Comparison of ENCODE assay signal across 25 mouse cellular contexts in genomic region chr5:32211011-32211410, GRCm38 (mm10). TPM values are rescaled to one million over a fixed set of nuclear protein-coding genes. Genes with fewer than 3 reads are reported as not detected.
DNase-seq lines count a peak whose midpoint lies in the region; ATAC-seq and TF ChIP-seq lines count a peak whose summit lies in the region.
"Had no signal": no experiment of that assay in that cellular context is flagged by ENCODE, and none has a peak within 500 bp of the region (broad histone marks: within the 10 kb centered on the region; RNA-seq: fewer than 3 reads in every experiment).

No protein-coding gene starts in this region.

- peak; percentile 21 for DNase-seq in embryonic facial prominence, embryonic 11.5 days (ENCODE audit: low spot score)
- no peak for DNase-seq in embryonic facial prominence, embryonic 10.5 days (ENCODE audit: low spot score)
- no peak for DNase-seq in midbrain, embryonic 10.5 days (ENCODE audit: low spot score)
- no peak for DNase-seq in midbrain, embryonic 11.5 days (ENCODE audit: low spot score, missing footprints)
- DNase-seq in embryonic facial prominence, embryonic 14.5 days (ENCODE audit: low spot score), result peak; percentile 74
- DNase-seq in hindbrain, postnatal 0 days (ENCODE audit: low spot score), result no peak
- no peak for DNase-seq in gastrocnemius, postnatal 25 days
- DNase-seq: adrenal gland, adult 8-10 months; adrenal gland, postnatal 14 days; adrenal gland, postnatal 36 days; B cell, adult 2 months; cerebellum, adult 11-12 months; cerebellum, adult 2 months; cerebellum, adult 9-10 months; cerebellum, postnatal 10 days; cerebellum, postnatal 25 days had no signal

- no peak for TF ChIP-seq CTCF in hindbrain, postnatal 0 days (IDR thresholded peaks at IDR 0.05; ENCODE audit: low read depth)

- WGBS in embryonic facial prominence, embryonic 11.5 days, result 32% methylated on average over 2 of the region's 2 CpGs
- 57% methylated on average over 2 of the region's 2 CpGs for WGBS in embryonic facial prominence, embryonic 10.5 days
- WGBS in midbrain, embryonic 10.5 days, result 49% methylated on average over 2 of the region's 2 CpGs
- whole genome bisulfite sequencing in midbrain, embryonic 11.5 days, result 42% methylated on average over 2 of the region's 2 CpGs
- 24% methylated on average over 2 of the region's 2 CpGs for WGBS in embryonic facial prominence, embryonic 14.5 days
- WGBS in hindbrain, postnatal 0 days, result 63% methylated on average over 2 of the region's 2 CpGs

- no peaks in the 10 kb centered on the region for H3K4me1 ChIP-seq in embryonic facial prominence, embryonic 11.5 days (ENCODE audit: control insufficient read depth, insufficient read depth, low read length)
- 0 out of 2 replicates have a peak, but pooled peaks cover 11% of the 10 kb centered on the region for H3K4me1 ChIP-seq in embryonic facial prominence, embryonic 10.5 days
- H3K4me1 ChIP-seq in midbrain, embryonic 10.5 days, result peaks cover 12% of the 10 kb centered on the region
- peaks cover 5% of the 10 kb centered on the region; the same call in 1 of the 2 replicates for H3K4me1 ChIP-seq in midbrain, embryonic 11.5 days (ENCODE audit: control insufficient read depth, insufficient read depth, low read length)
- peaks cover 6% of the 10 kb centered on the region for H3K4me1 ChIP-seq in embryonic facial prominence, embryonic 14.5 days (ENCODE audit: control insufficient read depth, insufficient read depth, low read length)
- H3K4me1 ChIP-seq in hindbrain, postnatal 0 days (ENCODE audit: insufficient read depth, low read length), result no peaks in the 10 kb centered on the region

- ATAC-seq in embryonic facial prominence, embryonic 11.5 days (replicated peaks; ENCODE audit: insufficient number of reproducible peaks, low FRiP score, low TSS enrichment, low read depth), result no peak
- ATAC-seq in midbrain, embryonic 11.5 days (ENCODE audit: low FRiP score), result no peak
- ATAC-seq in embryonic facial prominence, embryonic 14.5 days (ENCODE audit: low read depth), result no peak
- ATAC-seq in hindbrain, postnatal 0 days, result no peak
- ATAC-seq: CD4-positive, CD25-positive, alpha-beta regulatory T cell, adult 4 months; forebrain, embryonic 14.5 days; forebrain, embryonic 16.5 days had no signal

- H3K27ac ChIP-seq in embryonic facial prominence, embryonic 11.5 days (replicated peaks; ENCODE audit: low read depth, low read length), result no peak overlapping the region
- H3K27ac ChIP-seq in embryonic facial prominence, embryonic 10.5 days (replicated peaks), result no peak overlapping the region
- 0 out of 2 replicates have a peak overlapping the region, but pooled peaks have one; percentile 33 for H3K27ac ChIP-seq in midbrain, embryonic 10.5 days (replicated peaks)
- H3K27ac ChIP-seq in midbrain, embryonic 11.5 days (ENCODE audit: low read depth, low read length), result no peak overlapping the region
- H3K27ac ChIP-seq in embryonic facial prominence, embryonic 14.5 days (replicated peaks; ENCODE audit: low read depth, low read length), result no peak overlapping the region
- H3K27ac ChIP-seq in hindbrain, postnatal 0 days, result no peak overlapping the region
- H3K27ac ChIP-seq: embryonic facial prominence, embryonic 13.5 days; forebrain, embryonic 10.5 days; forebrain, embryonic 12.5 days had no signal

- H3K36me3 ChIP-seq in embryonic facial prominence, embryonic 11.5 days (replicated peaks; ENCODE audit: control insufficient read depth, insufficient read depth, low read depth, low read length), result no peaks in the 10 kb centered on the region
- no peaks in the 10 kb centered on the region for H3K36me3 ChIP-seq in embryonic facial prominence, embryonic 10.5 days (replicated peaks)
- no peaks in the 10 kb centered on the region for H3K36me3 ChIP-seq in midbrain, embryonic 10.5 days
- H3K36me3 ChIP-seq in midbrain, embryonic 11.5 days (ENCODE audit: control insufficient read depth, insufficient read depth, low read length), result no peaks in the 10 kb centered on the region
- no peaks in the 10 kb centered on the region for H3K36me3 ChIP-seq in embryonic facial prominence, embryonic 14.5 days (ENCODE audit: control insufficient read depth, insufficient read depth, low read length)
- no peaks in the 10 kb centered on the region for H3K36me3 ChIP-seq in hindbrain, postnatal 0 days (ENCODE audit: insufficient read depth, low read length)
- H3K36me3 ChIP-seq: embryonic facial prominence, embryonic 13.5 days; forebrain, embryonic 10.5 days; forebrain, embryonic 12.5 days; G1E had no signal

- H3K9me3 ChIP-seq in embryonic facial prominence, embryonic 11.5 days (replicated peaks; ENCODE audit: control insufficient read depth, low read length), result no peaks in the 10 kb centered on the region
- no peaks in the 10 kb centered on the region for H3K9me3 ChIP-seq in embryonic facial prominence, embryonic 10.5 days
- H3K9me3 ChIP-seq in midbrain, embryonic 10.5 days (replicated peaks), result no peaks in the 10 kb centered on the region
- H3K9me3 ChIP-seq in midbrain, embryonic 11.5 days (ENCODE audit: control insufficient read depth, low read length), result no peaks in the 10 kb centered on the region
- no peaks in the 10 kb centered on the region for H3K9me3 ChIP-seq in embryonic facial prominence, embryonic 14.5 days (ENCODE audit: control insufficient read depth, low read length)
- no peaks in the 10 kb centered on the region for H3K9me3 ChIP-seq in hindbrain, postnatal 0 days (ENCODE audit: low read length)
- H3K9me3 ChIP-seq: embryonic facial prominence, embryonic 13.5 days; forebrain, embryonic 10.5 days; forebrain, embryonic 12.5 days; G1E had no signal

- no peaks in the 10 kb centered on the region for H3K27me3 ChIP-seq in embryonic facial prominence, embryonic 11.5 days (ENCODE audit: control insufficient read depth, insufficient read depth, low read length)
- no peaks in the 10 kb centered on the region for H3K27me3 ChIP-seq in embryonic facial prominence, embryonic 10.5 days (replicated peaks; ENCODE audit: low read depth, poor library complexity, severe bottlenecking)
- no peaks in the 10 kb centered on the region for H3K27me3 ChIP-seq in midbrain, embryonic 10.5 days (ENCODE audit: low read depth, poor library complexity, severe bottlenecking)
- H3K27me3 ChIP-seq in midbrain, embryonic 11.5 days (ENCODE audit: control insufficient read depth, insufficient read depth, low read length), result no peaks in the 10 kb centered on the region
- H3K27me3 ChIP-seq in embryonic facial prominence, embryonic 14.5 days (replicated peaks; ENCODE audit: control insufficient read depth, insufficient read depth, low read length), result no peaks in the 10 kb centered on the region
- H3K27me3 ChIP-seq in hindbrain, postnatal 0 days (ENCODE audit: insufficient read depth, low read length), result no peaks in the 10 kb centered on the region
- H3K27me3 ChIP-seq: CH12.LX; embryonic facial prominence, embryonic 13.5 days; forebrain, embryonic 12.5 days had no signal

- no peak overlapping the region for H3K4me3 ChIP-seq in embryonic facial prominence, embryonic 11.5 days (ENCODE audit: low read depth, low read length)
- no peak overlapping the region for H3K4me3 ChIP-seq in embryonic facial prominence, embryonic 10.5 days
- no peak overlapping the region for H3K4me3 ChIP-seq in midbrain, embryonic 10.5 days
- H3K4me3 ChIP-seq in midbrain, embryonic 11.5 days (ENCODE audit: low read depth, low read length), result no peak overlapping the region
- no peak overlapping the region for H3K4me3 ChIP-seq in embryonic facial prominence, embryonic 14.5 days (ENCODE audit: low read depth, low read length)
- H3K4me3 ChIP-seq in hindbrain, postnatal 0 days (ENCODE audit: low read length), result no peak overlapping the region
- H3K4me3 ChIP-seq: embryonic facial prominence, embryonic 13.5 days; erythroblast, embryonic 14.5 days; forebrain, embryonic 10.5 days; forebrain, embryonic 12.5 days had no signal

- no peak overlapping the region for H3K9ac ChIP-seq in embryonic facial prominence, embryonic 11.5 days (replicated peaks; ENCODE audit: low read length)
- no peak overlapping the region for H3K9ac ChIP-seq in midbrain, embryonic 11.5 days (ENCODE audit: low read length)
- H3K9ac ChIP-seq in embryonic facial prominence, embryonic 14.5 days (ENCODE audit: low read depth, low read length), result no peak overlapping the region
- H3K9ac ChIP-seq in hindbrain, postnatal 0 days (replicated peaks; ENCODE audit: low read length), result no peak overlapping the region
- H3K9ac ChIP-seq: embryonic facial prominence, embryonic 13.5 days; forebrain, embryonic 12.5 days had no signal

- H3K4me2 ChIP-seq in embryonic facial prominence, embryonic 11.5 days (ENCODE audit: low read depth, low read length), result no peak overlapping the region
- no peak overlapping the region for H3K4me2 ChIP-seq in midbrain, embryonic 11.5 days
- no peak overlapping the region for H3K4me2 ChIP-seq in embryonic facial prominence, embryonic 14.5 days (ENCODE audit: low read depth, low read length)
- H3K4me2 ChIP-seq in hindbrain, postnatal 0 days (ENCODE audit: low read depth, low read length), result no peak overlapping the region
- H3K4me2 ChIP-seq: embryonic facial prominence, embryonic 13.5 days; forebrain, embryonic 12.5 days had no signal

RNA-seq across cellular contexts. Expression of gene Plb1, which starts 21.5 kb away (rescaled TPM):
- not detected in 2 replicates for polyA plus RNA-seq in embryonic facial prominence, embryonic 11.5 days (2014; fragmentation: Nextera tagmentation; extraction: Ambion mirVana)
- 0.06 TPM in 1 of 2 replicates, not detected in the other for polyA plus RNA-seq in embryonic facial prominence, embryonic 10.5 days (2016; fragmentation: Nextera tagmentation; extraction: Ambion mirVana)
- 0.05 TPM in 1 of 2 replicates, not detected in the other for polyA plus RNA-seq in midbrain, embryonic 10.5 days (2016; fragmentation: Nextera tagmentation; extraction: Ambion mirVana)
- 0.05 TPM in 1 of 2 replicates, not detected in the other for polyA plus RNA-seq in midbrain, embryonic 11.5 days (2014; fragmentation: Nextera tagmentation; extraction: Ambion mirVana)
- 1.5 and 2.4 TPM in 2 replicates for polyA plus RNA-seq in embryonic facial prominence, embryonic 14.5 days (2014; fragmentation: Nextera tagmentation; extraction: Ambion mirVana)
- total RNA-seq in hindbrain, postnatal 0 days (2014; rRNA removed), result 0.10 and 0.25 TPM in 2 replicates
- 0.10 and 0.16 TPM in 2 replicates for polyA plus RNA-seq in hindbrain, postnatal 0 days (2015; fragmentation: Nextera tagmentation; extraction: Ambion mirVana)
- total RNA-seq in gastrocnemius, postnatal 25 days (2021), result 1 to 10 TPM; 2.3 to 3.2 TPM
- total RNA-seq: adrenal gland, postnatal 14 days; adrenal gland, postnatal 36 days had no signal
- polyA plus RNA-seq: CD4-positive, CD25-positive, alpha-beta regulatory T cell, adult 4 months; G1E had no signal

Comparison
In these comparisons a context has a peak if more than half of its experiments do, and no peak if none do; other contexts are left out.
1. DNase-seq: peak in embryonic facial prominence, embryonic 11.5 days (single experiment) and embryonic facial prominence, embryonic 14.5 days (single experiment); none in embryonic facial prominence, embryonic 10.5 days (single experiment), midbrain, embryonic 10.5 days (single experiment), midbrain, embryonic 11.5 days (single experiment), hindbrain, postnatal 0 days (single experiment) and gastrocnemius, postnatal 25 days (single experiment).